Mouse (Mus musculus) lung, embryonic 16.5 days (tissue): Measurements from ENCODE around the gene Hist1h2ah. TPM values are rescaled to one million over a fixed set of nuclear protein-coding genes. Genes with fewer than 3 reads are reported as not detected.

Experiments
- ATAC-seq: fragments of 200-750 bp; cut with Nextera tagmentation; 2 replicates; pipeline ENCODE4 v1.8.0; 2017; ENCODE audit warnings: low read depth, mild to moderate bottlenecking, moderate library complexity
- H3K27ac ChIP-seq: fragments of 300-500 bp; sonication (generic); 2 replicates; pipeline ENCODE4 v1.5.1; 2014; ENCODE audit warnings: mild to moderate bottlenecking, control low read depth, low read length
- H3K27me3 ChIP-seq: fragments of 300-500 bp; sonication (generic); 2 replicates; pipeline ENCODE4 v1.6.1; 2014; ENCODE audit warnings: low read depth, low read length, mixed read lengths; ENCODE audit not compliant: control insufficient read depth, insufficient read depth
- H3K36me3 ChIP-seq: fragments of 300-500 bp; sonication (generic); 2 replicates; pipeline ENCODE4 v1.6.1; 2014; ENCODE audit warnings: low read length; ENCODE audit not compliant: control insufficient read depth, insufficient read depth
- H3K4me1 ChIP-seq: fragments of 300-500 bp; sonication (generic); replicated peaks from 2 replicates; pipeline ENCODE4 v1.6.1; 2014; ENCODE audit warnings: low read length, mixed read lengths; ENCODE audit not compliant: control insufficient read depth, insufficient read depth
- H3K4me2 ChIP-seq: fragments of 300-500 bp; sonication (generic); 2 replicates; pipeline ENCODE4 v1.6.1; 2014; ENCODE audit warnings: low read depth, low read length, control low read depth
- H3K4me3 ChIP-seq: fragments of 300-500 bp; sonication (generic); 2 replicates; pipeline ENCODE4 v1.5.1; 2014; ENCODE audit warnings: mild to moderate bottlenecking, low read length, control low read depth
- H3K9ac ChIP-seq: fragments of 300-500 bp; sonication (generic); 2 replicates; pipeline ENCODE4 v1.6.1; 2014; ENCODE audit warnings: low read length, control low read depth
- H3K9me3 ChIP-seq: fragments of 300-500 bp; sonication (generic); 2 replicates; pipeline ENCODE4 v1.6.1; 2016; ENCODE audit warnings: low read length; ENCODE audit not compliant: control insufficient read depth
- WGBS: fragments of 180-500 bp; shearing (Covaris S2); extraction: QIAGEN DNeasy Blood & Tissue Kit; methylation state at CpG from one replicate; pipeline ENCODE4 v1.1.7; 2014; 5-methylcytosine and 5-hydroxymethylcytosine counted together
- polyA plus RNA-seq: library from polyadenylated mRNA; unstranded; fragments of >200 nt; fragmentation: Nextera tagmentation; extraction: Ambion mirVana; gene quantifications from 2 replicates; pipeline ENCODE4 v1.2.1, GENCODE M21; 2015

The Hist1h2ah gene
- polyA plus RNA-seq, 1 experiment from 2014 or later: 15.3 TPM

DNA sequence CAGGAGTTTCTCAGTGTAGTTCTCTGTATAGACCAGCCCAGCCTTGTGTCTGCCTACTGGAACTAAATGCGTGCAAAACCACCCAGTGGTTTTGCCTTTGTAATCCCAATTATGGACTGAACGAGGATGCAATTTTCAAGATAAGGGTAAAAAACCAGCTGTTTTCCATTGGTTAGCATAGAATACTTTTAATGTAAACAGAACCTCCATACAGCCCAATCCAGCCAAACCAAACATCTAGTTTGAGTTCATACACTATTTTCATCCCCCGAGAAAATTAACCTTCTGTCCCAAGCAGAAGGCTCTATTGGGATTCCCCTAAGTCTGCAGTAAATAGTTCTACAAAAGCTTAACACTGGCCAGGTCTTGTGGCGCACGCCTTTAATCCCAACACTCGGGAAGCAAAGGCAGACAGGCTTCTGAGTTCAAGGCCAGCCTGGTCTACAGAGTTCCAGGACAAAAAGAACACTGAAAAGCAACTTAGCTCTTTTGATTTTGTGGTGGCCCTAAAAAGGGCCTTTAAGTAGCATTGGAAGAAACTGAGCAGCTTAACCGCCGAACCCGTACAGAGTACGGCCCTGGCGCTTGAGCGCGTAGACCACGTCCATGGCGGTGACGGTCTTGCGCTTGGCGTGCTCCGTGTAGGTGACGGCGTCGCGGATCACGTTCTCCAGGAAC is 5.2 kb upstream of the Hist1h2ah start:
- H3K36me3 ChIP-seq: no peaks in the 10 kb centered on the region
- peak overlapping the region; percentile 86 for H3K4me2 ChIP-seq
- no peaks in the 10 kb centered on the region for H3K27me3 ChIP-seq
- no peaks in the 10 kb centered on the region for H3K9me3 ChIP-seq
- H3K27ac ChIP-seq: peak overlapping the region; percentile 96
- WGBS: 0% methylated on average over 21 of the region's 24 CpGs
- peak overlapping the region; percentile 73 for H3K9ac ChIP-seq
- peak; percentile 4; the same call in 1 of the 2 replicates for ATAC-seq
- peaks cover 25% of the 10 kb centered on the region for H3K4me1 ChIP-seq
- H3K4me3 ChIP-seq: peak overlapping the region; percentile 56

DNA sequence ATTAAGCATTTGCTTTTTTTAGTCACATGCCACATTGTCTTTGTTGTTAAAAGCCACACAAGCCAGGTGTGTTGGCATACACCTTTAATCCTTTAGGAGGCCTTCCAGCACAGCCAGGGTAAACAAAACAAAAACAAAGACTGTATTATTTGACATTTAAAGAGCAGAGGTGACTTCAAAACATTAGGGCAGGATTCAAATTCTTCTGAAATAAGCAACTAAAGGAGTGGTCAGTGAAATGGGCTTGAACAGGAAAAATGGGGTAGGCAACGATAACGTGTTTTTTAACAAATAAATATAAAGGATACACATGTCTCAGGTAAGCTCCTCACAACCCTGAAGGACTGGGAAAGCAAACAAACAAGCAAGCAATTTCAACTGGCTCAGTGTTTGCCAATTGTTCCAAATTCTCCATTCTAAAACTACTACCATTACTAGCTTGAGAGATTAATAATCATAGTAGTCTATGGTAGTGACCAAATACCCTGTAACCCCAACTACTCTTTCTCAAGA is 4.6 kb upstream of the Hist1h2ah start:
- H3K27ac ChIP-seq: peak overlapping the region; percentile 96
- peaks cover 25% of the 10 kb centered on the region for H3K4me1 ChIP-seq
- peak overlapping the region; percentile 86 for H3K4me2 ChIP-seq
- no peaks in the 10 kb centered on the region for H3K27me3 ChIP-seq
- no peaks in the 10 kb centered on the region for H3K36me3 ChIP-seq
- no peak for ATAC-seq
- WGBS: 4% methylated on average over 2 of the region's 2 CpGs
- no peaks in the 10 kb centered on the region for H3K9me3 ChIP-seq
- H3K4me3 ChIP-seq: peak overlapping the region; percentile 56
- H3K9ac ChIP-seq: peak overlapping the region; percentile 73

DNA sequence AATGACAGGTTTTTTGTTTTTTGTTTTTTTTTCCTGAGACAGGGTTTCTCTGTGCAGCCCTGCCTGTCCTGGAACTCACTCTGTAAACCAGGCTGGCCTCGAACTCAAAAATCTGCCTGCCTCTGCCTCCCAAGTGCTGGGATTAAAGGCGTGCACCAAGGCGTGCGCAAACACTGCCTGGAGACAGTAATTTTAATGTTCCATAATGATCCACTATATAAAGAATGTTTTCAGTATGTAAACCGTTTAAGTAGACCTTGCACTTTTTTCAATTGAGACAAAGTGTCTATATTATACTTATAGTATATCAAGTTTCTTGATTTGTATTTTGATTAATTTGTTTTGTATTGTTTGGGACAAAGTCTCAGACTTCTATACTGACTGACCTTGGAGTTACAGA is 4.0 kb upstream of the Hist1h2ah start:
- H3K9me3 ChIP-seq: no peaks in the 10 kb centered on the region
- 55% methylated on average over 5 of the region's 5 CpGs for WGBS
- H3K4me1 ChIP-seq: peaks cover 26% of the 10 kb centered on the region
- no peak overlapping the region for H3K4me3 ChIP-seq
- H3K4me2 ChIP-seq: no peak overlapping the region; the same call in 1 of the 2 replicates
- H3K36me3 ChIP-seq: no peaks in the 10 kb centered on the region
- H3K27ac ChIP-seq: 0 out of 2 replicates have a peak overlapping the region, but pooled peaks have one; percentile 96
- H3K9ac ChIP-seq: no peak overlapping the region
- ATAC-seq: no peak
- H3K27me3 ChIP-seq: no peaks in the 10 kb centered on the region

DNA sequence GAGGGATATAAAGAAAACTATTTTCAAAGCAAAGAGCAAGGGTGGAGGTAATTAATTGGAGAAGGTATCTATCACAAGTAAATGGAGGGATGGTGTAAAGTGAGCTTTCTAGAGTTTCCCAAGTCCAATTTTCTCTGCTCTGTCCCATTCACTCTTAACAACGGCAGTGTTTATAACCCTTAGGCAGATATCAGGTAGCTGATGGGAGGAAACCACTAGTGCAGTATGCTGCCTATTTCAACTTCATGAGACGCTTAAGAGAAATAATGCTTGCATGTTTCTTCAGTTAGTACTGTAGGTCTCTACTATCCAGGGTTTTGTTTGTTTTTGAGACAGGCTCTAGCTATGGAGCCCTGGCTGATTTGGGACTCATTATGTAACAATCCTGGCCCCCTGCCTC is 2.0 kb upstream of the Hist1h2ah start:
- Histone ChIP-seq H3K27me3 (no peaks in the 10 kb centered on the region), H3K4me2 (no peak overlapping the region)
- WGBS: 54% methylated on average over 2 of the region's 2 CpGs

DNA sequence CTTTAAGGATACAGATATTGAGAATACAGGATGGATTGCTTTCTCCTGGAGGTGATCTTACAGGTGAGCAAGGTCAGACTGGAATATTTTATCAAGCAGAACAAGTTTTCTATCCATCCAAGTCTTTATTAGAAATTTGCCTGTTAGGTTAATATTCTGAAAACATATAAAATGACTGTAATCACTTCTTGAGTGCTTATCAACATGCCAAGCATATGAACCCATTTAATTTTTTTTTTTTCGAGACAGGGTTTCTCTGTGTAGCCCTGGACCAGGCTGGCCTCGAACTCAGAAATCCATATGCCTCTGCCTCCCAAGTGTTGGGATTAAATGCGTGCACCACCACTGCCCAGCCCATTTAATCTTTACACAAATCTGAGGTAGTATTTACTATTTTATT is 1.6 kb upstream of the Hist1h2ah start:
- Histone ChIP-seq H3K9me3 (no peaks in the 10 kb centered on the region), H3K36me3 (no peaks in the 10 kb centered on the region), H3K9ac (peak overlapping the region; percentile 16), H3K27ac (peak overlapping the region; percentile 65), H3K4me1 (peaks cover 28% of the 10 kb centered on the region), H3K4me3 (peak overlapping the region; percentile 30), H3K4me2 (peak overlapping the region; percentile 50), H3K27me3 (no peaks in the 10 kb centered on the region)
- 50% methylated on average over 3 of the region's 3 CpGs for WGBS
- no peak for ATAC-seq

More for the DNA sequence above, 2.0 kb upstream of the Hist1h2ah start:
- Histone ChIP-seq H3K9me3 (no peaks in the 10 kb centered on the region), H3K4me1 (peaks cover 29% of the 10 kb centered on the region), H3K4me3 (no peak overlapping the region), H3K9ac (no peak overlapping the region; the same call in 1 of the 2 replicates), H3K36me3 (no peaks in the 10 kb centered on the region), H3K27ac (peak overlapping the region; percentile 30; the same call in 1 of the 2 replicates)
- ATAC-seq: no peak

DNA sequence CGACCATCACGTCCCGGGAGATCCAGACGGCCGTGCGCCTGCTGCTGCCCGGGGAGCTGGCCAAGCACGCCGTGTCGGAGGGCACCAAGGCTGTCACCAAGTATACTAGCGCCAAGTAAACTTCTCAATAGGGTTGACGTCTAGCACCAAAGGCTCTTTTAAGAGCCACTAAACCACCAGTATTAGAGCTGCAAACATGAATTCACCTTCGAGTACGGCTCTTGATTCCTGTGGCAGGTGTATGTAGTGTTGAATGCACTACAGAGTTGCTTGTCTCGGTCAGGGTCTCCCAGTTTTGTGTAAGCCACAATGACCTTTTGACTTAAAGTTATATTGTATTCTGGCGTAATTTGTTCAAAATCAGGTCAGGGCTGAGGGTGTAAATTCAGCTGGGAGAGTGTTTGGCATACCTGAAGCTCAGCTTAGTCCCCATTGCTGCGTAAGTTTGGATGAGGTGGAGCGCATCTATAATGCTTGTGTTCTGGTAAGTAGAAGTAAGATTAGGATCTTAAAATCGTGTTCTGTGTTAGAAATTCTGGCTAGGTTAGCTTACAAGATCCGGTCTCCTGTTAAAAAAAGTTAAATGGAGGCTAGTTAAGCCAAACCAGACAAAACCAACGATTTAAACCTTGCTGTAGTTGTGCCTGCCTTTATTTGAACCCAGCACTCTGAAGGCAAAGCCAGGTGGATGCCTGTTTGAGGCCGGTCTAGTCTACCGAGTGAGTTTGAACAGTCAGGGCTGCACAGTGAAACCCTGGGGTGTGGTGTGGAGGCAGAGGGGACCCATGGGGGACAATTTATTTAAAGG is 985 bp upstream of the Hist1h2ah start:
- Histone ChIP-seq H3K9ac (peak overlapping the region; percentile 16), H3K27me3 (no peaks in the 10 kb centered on the region), H3K4me1 (peaks cover 26% of the 10 kb centered on the region), H3K4me3 (peak overlapping the region; percentile 30), H3K9me3 (no peaks in the 10 kb centered on the region), H3K36me3 (no peaks in the 10 kb centered on the region), H3K4me2 (peak overlapping the region; percentile 50), H3K27ac (peak overlapping the region; percentile 65)
- ATAC-seq: peak; percentile 11; the same call in 1 of the 2 replicates
- WGBS: 1% methylated on average over 17 of the region's 23 CpGs

DNA sequence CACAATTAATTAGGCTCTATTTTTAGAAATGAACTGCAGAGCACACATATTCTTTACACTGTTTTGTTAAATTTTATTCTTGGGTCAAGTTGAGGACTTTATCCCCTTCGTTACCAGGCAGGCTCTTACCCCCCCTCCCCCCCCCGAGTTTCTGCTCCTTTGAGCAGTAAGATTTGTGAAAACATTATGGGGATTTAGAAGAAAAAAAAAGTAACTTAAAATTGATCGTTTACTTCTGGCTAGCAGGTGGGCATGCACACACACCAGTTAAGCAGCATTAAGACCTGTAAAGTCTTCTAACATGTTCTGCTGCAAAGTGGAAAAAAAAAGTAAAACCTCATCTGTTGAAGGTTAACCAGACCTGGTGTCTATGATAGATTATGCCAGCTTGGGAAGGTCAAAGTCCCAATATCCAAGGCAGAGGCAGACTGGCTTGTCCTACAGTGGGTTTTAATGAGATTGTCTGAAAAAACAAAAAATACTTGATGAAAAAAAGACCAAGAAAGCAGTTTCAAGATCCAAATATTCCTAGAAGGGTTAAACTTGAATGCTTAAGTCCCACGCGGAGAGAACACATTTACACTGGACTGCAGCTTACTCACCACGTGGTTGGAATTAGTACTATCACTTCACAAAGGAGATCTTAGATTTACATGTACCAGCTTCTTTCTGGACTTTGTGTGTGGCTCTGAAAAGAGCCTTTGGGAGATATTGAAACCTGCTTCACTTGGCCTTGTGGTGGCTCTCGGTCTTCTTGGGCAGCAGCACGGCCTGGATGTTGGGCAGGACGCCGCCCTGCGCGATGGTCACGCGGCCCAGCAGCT is 713 bp downstream of the Hist1h2ah start:
- ATAC-seq: peak; percentile 0; the same call in 1 of the 2 replicates
- H3K9ac ChIP-seq: peak overlapping the region; percentile 71
- H3K27me3 ChIP-seq: no peaks in the 10 kb centered on the region
- peaks cover 17% of the 10 kb centered on the region for H3K4me1 ChIP-seq
- H3K4me2 ChIP-seq: peak overlapping the region; percentile 56
- WGBS: under 1% methylated on average over 14 of the region's 14 CpGs
- H3K36me3 ChIP-seq: no peaks in the 10 kb centered on the region
- H3K27ac ChIP-seq: peak overlapping the region; percentile 81
- no peaks in the 10 kb centered on the region for H3K9me3 ChIP-seq
- H3K4me3 ChIP-seq: peak overlapping the region; percentile 50

DNA sequence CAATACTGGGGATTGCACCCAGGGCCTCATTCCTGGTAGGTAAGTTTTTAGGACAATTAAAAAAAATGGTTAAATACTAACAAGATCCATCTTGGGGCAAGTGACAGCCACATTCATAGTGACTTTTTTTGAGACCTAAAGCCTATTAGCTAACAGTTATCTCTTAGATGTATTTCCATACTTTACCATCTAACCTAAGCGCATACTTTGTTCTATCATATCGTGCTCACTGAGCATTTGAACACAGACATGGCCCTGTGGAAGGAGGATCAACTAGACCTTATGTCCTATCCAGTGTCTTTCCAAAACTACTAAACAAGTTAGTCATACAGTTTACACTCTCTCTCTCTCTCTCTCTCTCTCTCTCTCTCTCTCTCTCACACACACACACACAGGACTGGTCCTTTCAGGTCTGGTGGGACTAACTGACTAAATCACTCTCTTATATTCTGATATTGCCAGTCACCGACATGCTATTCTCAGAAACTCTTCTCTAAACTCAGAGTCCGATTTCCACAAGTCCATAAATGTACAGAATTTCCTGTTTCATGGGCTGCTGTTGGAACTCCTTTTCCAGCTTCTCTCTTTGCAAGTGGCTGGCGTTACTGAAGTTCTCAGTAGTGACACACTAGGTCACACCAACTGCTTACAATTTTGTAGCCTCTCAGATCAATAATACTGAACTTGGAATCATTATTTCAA is 1.5 kb downstream of the Hist1h2ah start:
- Histone ChIP-seq H3K36me3 (no peaks in the 10 kb centered on the region), H3K4me3 (peak overlapping the region; percentile 50), H3K4me2 (peak overlapping the region; percentile 56), H3K9ac (peak overlapping the region; percentile 71), H3K9me3 (no peaks in the 10 kb centered on the region), H3K27ac (peak overlapping the region; percentile 52; the same call in 1 of the 2 replicates), H3K4me1 (peaks cover 17% of the 10 kb centered on the region), H3K27me3 (no peaks in the 10 kb centered on the region)
- no peak for ATAC-seq
- 30% methylated on average over 5 of the region's 5 CpGs for WGBS
